Mouse (Mus musculus): ENCODE data around the gene Zhx3.

DNA sequence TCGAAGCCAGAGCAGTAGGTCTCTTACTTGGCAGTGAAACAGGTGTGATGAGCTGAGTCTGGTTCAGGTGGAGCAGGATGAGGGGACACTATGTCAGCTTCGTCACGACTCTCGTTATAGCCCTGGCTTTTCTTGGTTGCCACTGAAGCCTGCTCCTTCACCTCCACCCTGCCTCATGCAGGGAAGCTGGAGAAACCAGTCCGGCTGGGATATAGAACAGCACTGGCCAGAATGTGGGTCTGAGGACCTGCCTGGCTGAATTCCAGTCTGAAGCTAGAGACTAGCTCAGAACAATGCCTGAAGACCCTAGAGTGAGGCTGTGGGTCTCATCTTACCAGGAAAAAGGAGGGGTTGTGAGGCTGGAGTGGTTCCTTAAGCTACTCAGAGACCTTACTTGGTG, 18.2 kb upstream of the Zhx3 start:
- TF ChIP-seq EP300 (IDR thresholded peaks at IDR 0.05; ENCODE audit: low read depth) (no peak), CTCF (IDR thresholded peaks at IDR 0.05; ENCODE audit: low read depth) (no peak)
